Mouse (Mus musculus): ENCODE results near the gene Cldn18.

Cldn18 gene

DNA sequence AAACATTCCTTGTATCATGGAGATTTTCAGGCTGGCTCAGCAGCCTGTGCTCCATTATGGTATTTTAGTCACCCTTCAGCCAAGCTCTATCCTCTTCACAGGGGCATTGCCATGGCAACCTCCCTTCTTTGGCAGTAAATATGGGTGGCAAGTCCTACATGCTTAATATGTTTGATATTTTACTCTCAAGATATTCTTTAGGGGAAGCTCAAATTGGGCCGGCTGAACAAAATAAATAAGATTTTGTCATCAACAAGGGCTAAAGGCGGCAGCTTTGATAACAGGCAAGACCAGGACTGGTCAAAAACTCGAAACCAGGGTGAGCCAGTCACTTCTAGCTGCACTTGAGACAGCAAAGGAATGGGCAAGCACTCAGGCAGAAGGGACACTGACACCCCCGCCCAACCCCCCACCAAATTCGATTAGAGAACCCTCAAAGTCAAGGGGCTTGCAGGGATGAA is 32.0 kb downstream of the Cldn18 start:
- no peak for DNase-seq (ENCODE audit: low read depth)

DNA sequence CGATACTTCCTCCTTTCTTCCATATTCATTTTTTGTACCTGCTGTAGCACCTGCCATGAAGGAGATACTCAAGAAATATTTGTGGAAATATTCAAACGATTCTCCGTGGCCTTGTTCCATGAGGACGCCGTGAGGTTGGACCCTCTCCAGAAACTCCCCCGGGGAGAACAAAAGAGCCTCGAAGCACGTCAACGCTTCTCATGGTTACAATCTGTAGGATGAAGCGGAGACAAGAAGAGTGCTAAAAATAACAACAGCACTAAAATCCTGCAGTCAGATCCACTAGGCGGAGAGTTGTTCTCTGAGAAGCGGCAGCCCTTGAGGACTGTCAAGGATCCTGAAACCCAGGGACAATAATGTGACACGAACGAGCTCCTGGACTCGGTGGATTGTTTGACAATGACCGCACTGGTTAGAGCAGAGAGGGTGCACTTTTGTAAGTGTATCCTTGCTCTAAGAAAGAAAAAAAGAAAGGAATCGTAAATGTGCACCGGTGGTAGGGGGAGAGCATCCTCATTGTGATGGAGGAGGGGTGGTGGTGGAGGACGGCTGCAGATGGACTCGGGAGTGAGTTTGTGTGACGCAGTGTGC is 35.0 kb downstream of the Cldn18 start:
- no peak for DNase-seq (ENCODE audit: low read depth)

DNA sequence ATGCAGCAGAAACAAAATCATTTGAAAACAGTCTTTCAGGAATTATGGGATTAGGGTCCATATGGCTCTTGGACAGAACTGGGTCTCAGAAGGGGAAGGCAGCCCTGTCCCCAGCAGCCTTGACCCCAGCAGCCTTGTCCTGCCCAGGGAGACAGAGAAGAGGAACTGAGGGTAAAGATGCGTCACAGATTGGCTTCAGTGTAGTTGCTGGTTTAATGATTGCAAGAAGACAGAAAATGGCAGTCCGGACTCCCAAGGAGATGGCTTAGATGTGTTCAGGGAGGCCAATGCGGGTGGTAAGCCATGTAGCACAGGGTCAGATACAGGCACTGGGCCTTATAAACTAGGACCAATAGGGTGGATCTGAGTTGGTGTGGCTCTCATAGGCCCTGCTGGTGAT is 41.4 kb downstream of the Cldn18 start:
- DNase-seq (ENCODE audit: low read depth) = no peak

DNA sequence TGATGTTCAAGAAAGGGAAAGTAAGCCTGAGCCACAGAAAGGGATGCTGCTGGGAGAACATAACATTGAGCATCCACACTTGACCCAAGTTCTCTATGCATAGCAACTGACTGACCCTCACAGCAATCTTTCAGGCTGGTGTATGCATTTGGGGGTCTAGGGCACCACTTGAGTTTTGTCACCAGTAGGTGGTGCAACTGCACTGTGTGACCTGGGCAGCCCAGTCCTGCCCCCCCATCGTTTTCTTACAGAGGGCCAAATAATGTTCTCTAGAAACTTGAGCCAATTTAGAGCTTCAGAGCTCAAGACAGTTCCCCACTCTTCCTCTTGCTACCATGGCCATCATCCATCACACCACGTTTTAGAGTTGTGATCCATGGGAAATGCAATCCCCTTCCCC is 45.5 kb downstream of the Cldn18 start:
- no peak for DNase-seq (ENCODE audit: low read depth)

DNA sequence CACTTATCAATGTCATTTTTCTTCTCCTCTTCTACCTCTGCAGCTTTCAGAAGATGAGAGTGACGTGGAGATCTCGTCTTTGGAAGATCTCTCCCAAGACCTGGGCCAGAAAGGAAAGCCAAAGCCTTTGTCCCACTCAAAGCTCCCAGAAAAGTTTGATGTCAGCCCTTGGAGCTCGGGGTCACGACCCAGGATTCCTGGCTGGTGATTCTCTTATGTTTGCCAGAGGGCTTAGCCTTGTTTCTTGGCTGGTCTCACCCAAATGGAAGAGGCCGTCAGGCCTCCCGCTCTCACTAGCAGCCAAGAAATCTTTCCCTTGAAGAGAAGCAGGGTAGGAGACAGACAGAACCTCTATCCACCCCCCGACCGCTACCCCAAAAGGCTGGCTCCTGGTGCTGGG is 49.5 kb downstream of the Cldn18 start:
- DNase-seq (ENCODE audit: low read depth) = no peak

DNA sequence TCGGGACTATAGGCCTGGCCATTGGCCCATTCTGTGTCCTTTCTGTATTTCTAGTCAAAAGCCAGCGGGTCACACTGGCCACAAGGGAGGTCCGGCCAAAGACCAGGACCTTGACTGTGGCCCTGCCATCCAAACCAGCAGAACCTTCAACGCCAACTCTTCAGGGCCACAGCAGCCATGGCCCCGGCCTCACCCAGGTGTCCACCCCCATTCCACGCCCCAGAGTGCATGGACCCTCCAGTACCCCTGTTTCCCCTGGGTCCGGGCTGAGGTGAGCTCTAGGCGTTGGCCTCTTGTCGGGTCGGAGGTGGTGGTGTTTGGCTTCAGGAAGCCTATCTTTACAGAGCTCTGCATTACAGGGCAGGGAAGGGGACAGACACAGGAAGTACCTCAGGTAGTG is 54.2 kb downstream of the Cldn18 start:
- DNase-seq (ENCODE audit: low read depth) = no peak

DNA sequence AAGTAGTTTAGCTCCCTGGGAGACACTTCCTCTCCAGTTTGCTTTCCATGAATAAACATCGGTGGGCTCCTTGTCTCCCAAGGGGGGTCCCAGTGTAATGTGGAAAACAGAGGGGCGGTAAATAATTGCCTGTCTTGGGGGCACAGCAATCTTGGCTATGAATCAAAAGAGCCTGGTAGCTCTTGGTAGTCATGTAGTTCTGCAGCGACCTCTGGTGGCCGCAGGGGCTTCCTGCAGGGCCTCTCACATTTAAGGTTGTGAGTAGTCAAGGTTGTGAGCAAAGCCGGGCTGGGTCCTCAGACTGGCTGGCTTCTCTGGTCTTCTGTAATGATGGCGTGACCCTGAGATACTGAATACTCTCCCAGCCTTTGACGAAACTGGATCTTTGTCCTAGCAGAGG is 54.7 kb downstream of the Cldn18 start:
- peak; percentile 50 for DNase-seq (ENCODE audit: low read depth)

DNA sequence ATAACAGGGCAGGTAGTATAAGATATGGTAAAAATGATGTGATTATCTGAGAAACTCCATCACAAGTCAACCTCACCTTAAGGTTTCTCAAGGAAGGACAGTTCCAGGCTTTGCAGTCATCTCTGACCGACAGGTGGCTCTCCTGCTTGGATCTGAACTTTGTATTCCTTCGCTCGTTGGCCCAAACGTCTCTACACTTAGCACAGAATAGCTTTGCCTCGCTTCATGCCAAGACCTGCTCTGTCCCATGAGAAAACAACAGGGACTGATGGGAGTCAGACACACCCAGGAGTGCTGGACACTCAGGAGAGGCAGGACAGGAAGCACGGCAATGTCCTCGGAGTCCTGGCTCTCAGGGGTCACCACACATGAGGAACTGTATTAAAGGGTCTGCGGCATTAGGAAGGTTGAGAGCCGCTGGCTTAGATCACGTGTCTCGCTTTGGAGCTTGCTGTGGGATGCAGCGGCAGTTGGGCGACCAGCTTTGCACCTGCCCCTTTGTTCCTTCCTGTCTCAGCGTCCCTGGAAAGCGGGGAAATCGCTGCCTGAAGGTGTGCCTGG is 55.4 kb downstream of the Cldn18 start:
- no peak for DNase-seq (ENCODE audit: low read depth)

DNA sequence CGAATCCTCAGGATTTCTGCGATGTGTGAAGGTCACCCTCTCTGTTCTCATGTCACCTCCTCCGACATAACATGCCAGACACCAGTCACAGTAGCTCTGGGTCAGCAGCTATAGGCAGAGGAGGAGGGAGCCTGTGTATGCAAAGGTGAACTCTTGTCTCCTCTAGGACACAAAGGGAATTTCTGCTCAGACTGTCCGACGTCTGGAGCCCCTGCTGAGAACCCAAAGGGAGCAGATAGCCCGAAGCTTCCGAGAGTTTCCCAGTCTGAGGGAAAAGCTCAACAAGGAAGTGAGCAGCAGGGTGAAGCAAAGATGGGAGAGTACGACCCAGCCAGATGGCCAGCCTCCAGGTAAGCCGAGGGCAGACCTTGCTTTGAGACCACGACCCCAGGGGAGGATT is 56.3 kb downstream of the Cldn18 start:
- DNase-seq (ENCODE audit: low read depth) = no peak

DNA sequence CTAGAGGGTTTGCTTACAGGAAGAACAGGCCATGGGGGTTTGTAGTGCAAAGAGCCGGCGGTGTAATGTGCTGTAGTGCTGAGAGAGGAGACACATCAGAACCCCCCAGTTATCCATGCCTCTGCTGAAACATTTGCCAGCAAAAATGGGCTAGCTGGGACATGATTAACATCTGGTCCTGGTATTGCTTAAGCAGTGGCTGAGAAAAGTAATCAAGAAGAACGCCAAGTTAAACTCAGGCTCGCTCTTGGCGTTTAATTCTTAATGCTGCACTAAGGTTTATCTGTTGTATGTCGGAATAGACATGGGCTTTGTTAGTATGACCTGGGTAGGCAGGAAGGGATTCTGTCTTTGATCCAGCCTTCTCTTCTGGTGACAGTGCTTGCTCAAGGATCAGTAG is 71.0 kb downstream of the Cldn18 start:
- DNase-seq (ENCODE audit: low read depth) = no peak

DNA sequence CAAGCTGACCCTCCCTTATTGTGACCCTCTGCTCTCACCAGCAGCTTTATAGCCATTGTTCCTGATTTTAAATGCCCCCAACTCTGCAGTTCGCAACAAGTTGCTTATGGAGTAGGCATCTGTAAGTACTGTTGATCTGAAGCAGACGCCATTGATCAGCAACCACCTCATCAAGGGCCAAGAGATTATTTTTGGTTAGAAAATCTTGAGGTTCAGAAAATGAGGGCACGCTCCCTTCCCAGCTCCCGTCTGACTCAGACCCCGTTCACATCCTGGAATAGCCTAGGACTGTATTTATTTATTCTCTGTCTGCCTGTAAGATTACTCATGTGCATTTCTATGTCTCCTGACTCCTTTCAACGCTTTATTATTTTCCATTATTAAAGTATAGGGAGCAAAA is 71.7 kb downstream of the Cldn18 start:
- DNase-seq (ENCODE audit: low read depth) = peak; percentile 76

DNA sequence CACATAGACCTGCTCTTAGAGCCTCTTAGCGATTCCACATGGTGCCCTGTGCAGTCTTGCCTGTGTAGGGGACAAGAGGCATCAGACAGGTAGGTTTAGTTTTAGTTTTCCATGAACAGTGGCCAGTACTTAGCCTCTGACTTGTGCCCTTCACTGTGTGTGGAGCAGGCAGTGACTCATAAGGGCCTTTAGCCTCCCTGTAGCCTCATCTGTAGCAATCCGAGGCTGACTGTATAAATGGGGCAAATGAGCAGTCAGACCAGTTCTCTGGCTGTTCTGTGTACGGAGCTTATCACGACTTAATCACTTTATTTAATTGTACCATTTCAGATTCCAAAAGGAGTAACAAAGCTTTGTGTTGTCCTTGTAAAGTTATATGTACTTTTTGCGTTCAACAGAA is 77.1 kb downstream of the Cldn18 start:
- no peak for DNase-seq (ENCODE audit: low read depth)

Data from fibroblast of lung, adult 2 months (primary cell).